Mouse (Mus musculus): Measurements from ENCODE around the gene Tctex1d1. TPM values are rescaled to one million over a fixed set of nuclear protein-coding genes. Genes with fewer than 3 reads are reported as not detected.

The Tctex1d1 gene
- polyA plus RNA-seq (2015; fragmentation: Nextera tagmentation; extraction: Ambion mirVana) = 0.42 and 1.5 TPM in 2 replicates

GRCm38 (mm10) chr4:102978440-102978839 lies at the start of gene Tctex1d1:
TSS of gene Tctex1d1 (plus strand) at chr4:102978606.
- H3K27ac ChIP-seq = no peak within 1 kb of the TSS
- H3K27me3 ChIP-seq = peaks cover 5% of the 10 kb centered on the region
- no peaks in the 10 kb centered on the region for H3K9me3 ChIP-seq
- H3K36me3 ChIP-seq = no peaks in the 10 kb centered on the region
- H3K4me1 ChIP-seq = peaks cover 22% of the 10 kb centered on the region
- peak within 1 kb of the TSS; percentile 44 for H3K4me3 ChIP-seq
- no peak for ATAC-seq (ENCODE audit: insufficient number of reproducible peaks, insufficient read depth, low FRiP score, low TSS enrichment, low read depth)
- under 1% methylated on average over 13 of the region's 13 CpGs for WGBS
- H3K4me2 ChIP-seq = peak within 1 kb of the TSS; percentile 82
- peak within 1 kb of the TSS; percentile 61 for H3K9ac ChIP-seq

- 29% methylated on average over 3 of the region's 4 CpGs for WGBS
- H3K4me1 ChIP-seq = no peaks in the 10 kb centered on the region
- no peaks in the 10 kb centered on the region for H3K9me3 ChIP-seq
- H3K9ac ChIP-seq = no peak overlapping the region
- H3K4me2 ChIP-seq = no peak overlapping the region
- no peaks in the 10 kb centered on the region for H3K27me3 ChIP-seq
- H3K4me3 ChIP-seq = no peak overlapping the region
- no peak overlapping the region for H3K27ac ChIP-seq
- H3K36me3 ChIP-seq = no peaks in the 10 kb centered on the region
- no peak for ATAC-seq (ENCODE audit: insufficient number of reproducible peaks, insufficient read depth, low FRiP score, low TSS enrichment, low read depth)
Measured at GRCm38 (mm10) chr4:102929491-102929890, 48.9 kb upstream of the Tctex1d1 start.

DNA sequence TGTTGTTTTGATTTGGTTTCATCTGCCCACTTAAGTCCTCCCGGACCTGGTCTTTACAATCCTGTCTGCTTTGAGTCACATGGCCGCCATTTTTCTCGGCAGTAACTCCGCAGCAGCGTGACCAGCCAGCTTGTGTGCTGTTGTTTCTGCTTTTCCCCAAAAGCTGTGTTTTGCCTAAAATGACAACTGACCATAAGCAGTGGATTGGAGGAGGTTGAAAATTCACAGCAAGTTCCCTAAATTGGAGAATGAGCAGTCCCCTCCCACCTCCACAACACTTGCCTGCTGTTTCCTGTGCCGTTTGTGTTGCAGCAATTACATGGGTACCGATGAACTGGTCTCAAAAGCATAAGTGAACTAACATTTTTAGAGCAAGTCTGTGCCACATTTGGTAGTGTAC lies 47.7 kb upstream of the Tctex1d1 start:
- Histone ChIP-seq H3K27ac (no peak overlapping the region), H3K9me3 (no peaks in the 10 kb centered on the region), H3K4me2 (no peak overlapping the region), H3K27me3 (no peaks in the 10 kb centered on the region), H3K4me1 (no peaks in the 10 kb centered on the region), H3K36me3 (no peaks in the 10 kb centered on the region), H3K9ac (no peak overlapping the region), H3K4me3 (no peak overlapping the region)
- WGBS = 74% methylated on average over 7 of the region's 7 CpGs
- ATAC-seq (ENCODE audit: insufficient number of reproducible peaks, insufficient read depth, low FRiP score, low TSS enrichment, low read depth) = no peak

DNA sequence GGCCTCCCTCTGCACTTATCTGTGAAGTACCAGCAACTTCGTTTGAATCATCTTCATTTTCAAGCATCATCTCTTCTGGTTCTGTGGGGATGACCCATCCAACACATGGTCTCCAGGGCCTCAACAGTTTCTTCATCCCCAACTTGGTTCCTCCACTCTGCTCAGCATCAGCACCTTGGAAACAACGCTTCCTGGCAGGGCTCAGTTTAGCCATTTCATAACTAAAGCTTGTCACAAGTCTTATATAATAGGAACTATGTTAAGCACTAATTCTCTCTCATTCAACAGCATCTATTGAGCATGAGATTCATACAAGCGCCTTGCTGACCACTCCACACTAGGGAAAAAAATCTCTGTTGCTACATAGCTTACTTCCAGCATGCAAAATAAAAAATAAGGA lies 38.1 kb upstream of the Tctex1d1 start:
- Histone ChIP-seq H3K9me3 (no peaks in the 10 kb centered on the region), H3K27me3 (no peaks in the 10 kb centered on the region), H3K4me3 (no peak overlapping the region), H3K4me1 (no peaks in the 10 kb centered on the region), H3K9ac (no peak overlapping the region), H3K36me3 (no peaks in the 10 kb centered on the region), H3K4me2 (no peak overlapping the region), H3K27ac (no peak overlapping the region)
- no peak for ATAC-seq (ENCODE audit: insufficient number of reproducible peaks, insufficient read depth, low FRiP score, low TSS enrichment, low read depth)
- WGBS = 76% methylated on average over 3 of the region's 3 CpGs

DNA sequence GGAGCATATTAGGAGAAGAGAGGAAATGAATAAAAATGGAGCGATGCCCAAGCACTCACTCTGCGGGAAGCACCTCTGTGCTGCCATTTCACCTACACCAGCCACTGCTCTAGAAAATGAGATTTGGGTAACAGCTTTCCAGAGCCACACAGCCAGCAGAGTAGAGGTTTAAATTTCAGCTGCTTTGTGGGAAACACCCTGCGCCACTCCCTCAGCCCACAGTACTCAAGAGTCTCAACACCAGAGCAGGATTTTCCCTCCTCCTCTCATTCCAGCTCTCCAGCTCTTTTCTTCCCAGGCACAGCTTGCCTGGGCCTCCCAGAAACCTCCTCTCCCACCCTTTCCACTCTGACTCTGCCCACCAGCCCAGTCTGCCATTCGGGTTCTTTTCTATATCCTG lies 37.7 kb upstream of the Tctex1d1 start:
- Histone ChIP-seq H3K27ac (no peak overlapping the region), H3K9me3 (no peaks in the 10 kb centered on the region), H3K4me2 (no peak overlapping the region), H3K27me3 (no peaks in the 10 kb centered on the region), H3K4me3 (no peak overlapping the region), H3K36me3 (no peaks in the 10 kb centered on the region), H3K9ac (no peak overlapping the region), H3K4me1 (no peaks in the 10 kb centered on the region)
- 73% methylated on average over 4 of the region's 4 CpGs for WGBS
- no peak for ATAC-seq (ENCODE audit: insufficient number of reproducible peaks, insufficient read depth, low FRiP score, low TSS enrichment, low read depth)

DNA sequence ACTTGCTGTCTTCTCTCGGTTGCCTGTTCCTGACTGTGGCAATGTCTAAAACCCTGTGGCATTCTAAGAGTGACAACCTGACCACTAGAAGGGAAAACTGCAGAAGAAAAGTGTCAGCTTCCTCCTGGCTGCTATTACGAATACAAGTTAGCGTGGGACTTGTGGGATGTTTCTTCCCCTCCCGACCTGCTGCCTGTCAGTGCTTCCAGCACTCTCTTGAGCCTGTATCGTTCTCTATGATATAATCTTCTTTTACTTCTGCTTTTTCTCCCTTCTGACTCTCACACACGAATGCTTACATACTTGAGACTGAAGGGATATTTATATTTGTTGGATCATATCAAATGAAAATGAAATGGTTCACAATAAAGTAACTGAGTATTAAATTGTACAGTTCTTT lies 34.1 kb upstream of the Tctex1d1 start:
- WGBS = 66% methylated on average over 6 of the region's 6 CpGs
- H3K9me3 ChIP-seq = no peaks in the 10 kb centered on the region
- no peak for ATAC-seq (ENCODE audit: insufficient number of reproducible peaks, insufficient read depth, low FRiP score, low TSS enrichment, low read depth)
- H3K4me2 ChIP-seq = no peak overlapping the region
- no peaks in the 10 kb centered on the region for H3K27me3 ChIP-seq
- no peak overlapping the region for H3K27ac ChIP-seq
- no peak overlapping the region for H3K9ac ChIP-seq
- H3K4me3 ChIP-seq = no peak overlapping the region
- H3K4me1 ChIP-seq = no peaks in the 10 kb centered on the region
- no peaks in the 10 kb centered on the region for H3K36me3 ChIP-seq

DNA sequence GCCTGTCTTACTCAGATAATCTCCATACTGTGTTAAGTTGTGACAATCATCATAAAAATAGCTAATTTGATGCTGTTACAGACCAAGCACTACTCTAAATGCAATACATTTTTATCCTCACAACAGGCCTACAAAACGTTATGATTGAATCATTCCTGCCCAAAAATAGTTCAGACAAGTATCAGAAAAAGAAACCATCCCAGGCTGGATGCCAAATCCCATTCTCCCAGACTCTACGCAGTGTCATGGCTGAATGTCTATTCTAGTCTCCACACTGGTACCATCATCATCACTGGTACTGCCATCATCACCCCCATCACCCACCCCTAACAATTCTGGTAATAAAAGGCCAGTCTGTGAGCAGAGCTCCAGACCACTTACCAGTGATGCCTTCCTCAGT lies 25.9 kb upstream of the Tctex1d1 start:
- no peaks in the 10 kb centered on the region for H3K9me3 ChIP-seq
- no peaks in the 10 kb centered on the region for H3K27me3 ChIP-seq
- H3K27ac ChIP-seq = no peak overlapping the region
- no peak overlapping the region for H3K4me3 ChIP-seq
- H3K4me1 ChIP-seq = no peaks in the 10 kb centered on the region
- no peak overlapping the region for H3K4me2 ChIP-seq
- ATAC-seq (ENCODE audit: insufficient number of reproducible peaks, insufficient read depth, low FRiP score, low TSS enrichment, low read depth) = no peak
- no peaks in the 10 kb centered on the region for H3K36me3 ChIP-seq
- no peak overlapping the region for H3K9ac ChIP-seq
- WGBS = 75% methylated on average over 2 of the region's 2 CpGs

DNA sequence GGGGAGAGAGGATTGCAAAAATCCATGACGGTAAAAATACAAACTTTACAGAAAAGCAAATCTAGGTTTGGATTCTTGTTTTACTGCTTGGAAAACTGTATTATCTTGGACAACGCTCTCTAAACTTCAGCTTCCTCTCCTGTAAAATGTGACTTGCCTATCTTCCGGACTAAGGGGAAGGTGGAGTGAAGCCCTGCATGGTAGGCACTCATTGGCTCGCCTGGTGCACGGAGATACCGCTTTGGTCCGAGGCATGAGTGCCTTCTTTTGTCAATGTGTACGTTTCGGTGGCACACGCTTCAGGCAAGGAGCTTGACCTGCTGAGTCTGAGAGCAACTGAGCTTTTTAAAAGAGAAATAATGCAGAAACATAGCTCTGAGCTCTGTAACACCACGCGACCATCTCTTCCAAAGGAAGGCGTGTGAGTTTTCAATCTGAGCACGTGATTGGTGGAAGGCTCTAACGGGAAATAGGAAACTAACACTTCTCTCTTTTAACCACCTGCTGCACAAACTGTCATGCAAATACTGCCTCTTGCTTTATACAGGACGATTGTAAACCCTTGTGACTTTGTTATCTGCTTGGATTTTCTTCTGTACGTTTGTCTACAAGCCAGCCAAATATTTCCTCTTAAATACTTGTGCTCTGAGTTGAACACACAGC lies 23.0 kb upstream of the Tctex1d1 start:
- H3K27ac ChIP-seq = no peak overlapping the region

GRCm38 (mm10) chr4:102959409-102959808 lies 19.0 kb upstream of the Tctex1d1 start:
- H3K36me3 ChIP-seq = no peaks in the 10 kb centered on the region
- H3K4me1 ChIP-seq = no peaks in the 10 kb centered on the region
- no peak overlapping the region for H3K4me2 ChIP-seq
- no peak overlapping the region for H3K4me3 ChIP-seq
- H3K9me3 ChIP-seq = no peaks in the 10 kb centered on the region
- H3K27me3 ChIP-seq = no peaks in the 10 kb centered on the region
- no peak overlapping the region for H3K9ac ChIP-seq
- no peak overlapping the region for H3K27ac ChIP-seq
- WGBS = 81% methylated on average over 5 of the region's 5 CpGs
- no peak for ATAC-seq (ENCODE audit: insufficient number of reproducible peaks, insufficient read depth, low FRiP score, low TSS enrichment, low read depth)

More for the DNA sequence above, 23.0 kb upstream of the Tctex1d1 start:
- ATAC-seq (ENCODE audit: insufficient number of reproducible peaks, insufficient read depth, low FRiP score, low TSS enrichment, low read depth) = no peak
- no peaks in the 10 kb centered on the region for H3K9me3 ChIP-seq
- no peaks in the 10 kb centered on the region for H3K27me3 ChIP-seq
- no peak overlapping the region for H3K4me3 ChIP-seq
- H3K36me3 ChIP-seq = no peaks in the 10 kb centered on the region
- no peak overlapping the region for H3K9ac ChIP-seq
- no peaks in the 10 kb centered on the region for H3K4me1 ChIP-seq
- no peak overlapping the region for H3K4me2 ChIP-seq
- WGBS = 68% methylated on average over 17 of the region's 17 CpGs

DNA sequence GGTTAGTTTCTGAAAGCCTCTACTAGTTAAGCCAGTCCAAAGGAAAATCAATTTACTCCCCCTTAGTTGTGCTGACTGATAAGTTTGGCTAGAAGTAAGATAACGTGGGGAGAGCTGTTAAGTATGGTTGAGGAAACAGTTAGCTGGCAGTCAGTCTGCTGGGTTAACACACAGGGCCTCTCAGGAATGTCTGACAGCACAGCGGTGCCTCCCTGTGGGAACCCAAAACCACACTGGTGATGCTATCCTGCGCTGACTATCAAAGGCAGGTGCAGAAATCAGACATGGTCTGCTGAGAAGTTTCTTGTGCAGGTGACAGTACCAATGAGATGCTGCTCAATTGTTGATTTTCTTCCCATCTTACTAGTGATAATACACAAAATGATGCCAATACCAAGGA lies 14.2 kb upstream of the Tctex1d1 start:
- Histone ChIP-seq H3K27me3 (no peaks in the 10 kb centered on the region), H3K27ac (no peak overlapping the region), H3K4me2 (no peak overlapping the region), H3K4me3 (no peak overlapping the region), H3K9ac (no peak overlapping the region), H3K36me3 (no peaks in the 10 kb centered on the region), H3K9me3 (no peaks in the 10 kb centered on the region), H3K4me1 (no peaks in the 10 kb centered on the region)
- ATAC-seq (ENCODE audit: insufficient number of reproducible peaks, insufficient read depth, low FRiP score, low TSS enrichment, low read depth) = no peak
- 68% methylated on average over 3 of the region's 3 CpGs for WGBS

DNA sequence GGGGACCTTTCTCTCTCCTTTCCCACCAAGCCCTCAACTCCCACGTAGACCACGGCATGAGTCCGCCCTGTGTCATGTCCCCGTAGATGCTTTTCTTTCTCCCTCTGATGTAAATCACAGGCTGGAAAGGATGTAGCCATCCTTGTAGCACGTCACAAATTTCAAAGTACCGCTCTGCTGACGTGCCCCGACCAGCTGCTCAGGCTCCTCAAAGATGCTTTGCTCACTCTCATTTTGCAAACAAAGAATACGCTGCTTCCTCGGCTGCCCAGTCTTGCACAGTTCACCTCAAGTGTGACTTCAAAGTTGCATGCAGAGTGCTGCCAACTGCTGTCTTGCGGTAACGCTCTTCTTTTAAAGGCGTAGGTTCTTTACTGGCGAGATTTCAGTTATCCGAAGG lies 10.6 kb upstream of the Tctex1d1 start:
- H3K4me1 ChIP-seq = no peaks in the 10 kb centered on the region
- no peak for ATAC-seq (ENCODE audit: insufficient number of reproducible peaks, insufficient read depth, low FRiP score, low TSS enrichment, low read depth)
- H3K27ac ChIP-seq = no peak overlapping the region
- H3K9ac ChIP-seq = no peak overlapping the region
- H3K4me2 ChIP-seq = no peak overlapping the region
- H3K36me3 ChIP-seq = no peaks in the 10 kb centered on the region
- H3K27me3 ChIP-seq = no peaks in the 10 kb centered on the region
- H3K4me3 ChIP-seq = no peak overlapping the region
- 79% methylated on average over 15 of the region's 15 CpGs for WGBS
- no peaks in the 10 kb centered on the region for H3K9me3 ChIP-seq

DNA sequence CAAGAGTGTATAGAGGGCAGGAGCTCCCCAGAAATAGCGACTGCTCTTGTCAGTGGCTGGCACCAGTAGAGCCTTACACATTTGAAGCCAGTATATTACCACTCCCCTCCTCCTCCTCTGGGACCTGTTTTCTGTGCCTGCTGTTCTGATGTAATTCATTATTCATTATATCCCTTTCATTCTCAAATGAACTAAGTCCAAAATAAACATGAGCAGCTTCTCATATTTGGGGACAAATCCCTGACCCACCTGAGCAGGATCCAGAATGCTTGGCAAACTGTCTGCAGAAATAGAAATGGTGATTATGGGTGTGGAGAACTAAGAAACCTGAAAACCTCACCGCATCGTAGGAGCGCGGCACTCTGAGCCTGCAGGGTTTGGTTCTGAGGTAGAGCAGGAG lies 8.8 kb upstream of the Tctex1d1 start:
- Histone ChIP-seq H3K9ac (no peak overlapping the region), H3K4me1 (no peaks in the 10 kb centered on the region), H3K27ac (no peak overlapping the region), H3K9me3 (no peaks in the 10 kb centered on the region), H3K4me3 (no peak overlapping the region), H3K36me3 (no peaks in the 10 kb centered on the region), H3K4me2 (no peak overlapping the region), H3K27me3 (no peaks in the 10 kb centered on the region)
- no peak for ATAC-seq (ENCODE audit: insufficient number of reproducible peaks, insufficient read depth, low FRiP score, low TSS enrichment, low read depth)
- 90% methylated on average over 5 of the region's 5 CpGs for WGBS

Measured in embryonic facial prominence, embryonic 13.5 days (tissue).